Mouse (Mus musculus) cerebellum, adult 2 months (tissue): Measurements from ENCODE around the gene Cpne5.

Source experiments
- CTCF ChIP-seq: fragments of 200-500 bp; IDR thresholded peaks from 2 replicates; pipeline ENCODE4 v1.5.1; 2011; ENCODE audit warnings: low read depth, mild to moderate bottlenecking, control low read depth, low read length, moderate library complexity, borderline replicate concordance; ENCODE audit not compliant: insufficient read depth
- POLR2A ChIP-seq: fragments of 200-500 bp; IDR thresholded peaks from 2 replicates; pipeline ENCODE4 v1.6.1; 2011; ENCODE audit warnings: low read length, control low read depth, borderline replicate concordance; ENCODE audit not compliant: insufficient read depth

- TF ChIP-seq POLR2A (no peak), CTCF (no peak)
Measured at GRCm38 (mm10) chr17:29231109-29231508, 6.9 kb downstream of the Cpne5 start.
